Mouse (Mus musculus) CH12.LX (cell line): ENCODE measurements at regions not wholly inside any gene's neighbourhood (a gene's known extent, or its start where the extent isn't known, plus 50 kb on each side); places are given as distances from the start of the nearest gene placed in this dataset.

Experiments
- DNase-seq: peaks from one replicate; pipeline ENCODE4 v3.0.0-alpha.2; 2013; ENCODE audit errors: extremely low read depth
- H3K27ac ChIP-seq: 2 replicates; pipeline ENCODE4 v1.5.1; 2012; ENCODE audit warnings: low read depth, mild to moderate bottlenecking, control low read depth, moderate library complexity; ENCODE audit not compliant: insufficient read depth
- H3K27me3 ChIP-seq: replicated peaks from 2 replicates; pipeline ENCODE3; 2012; ENCODE audit warnings: inconsistent platforms
- H3K36me3 ChIP-seq, 2 experiments: replicated peaks in 1 of 2; 2 replicates each; pipeline versions ENCODE3 to v1.6.1; 2012; ENCODE audit warnings: inconsistent platforms in 1 of 2, low read length in 1 of 2, mild to moderate bottlenecking in 1 of 2, mixed read lengths in 1 of 2, moderate library complexity in 1 of 2; ENCODE audit not compliant: control insufficient read depth in 1 of 2, insufficient read depth in 1 of 2
- H3K4me1 ChIP-seq, 2 experiments: 2 replicates each; pipeline ENCODE4 v1.6.1; 2012; ENCODE audit warnings: inconsistent platforms in 1 of 2, moderate library complexity in 1 of 2; ENCODE audit not compliant: insufficient read depth in 2 of 2, control insufficient read depth in 1 of 2
- H3K4me2 ChIP-seq: 2 replicates; pipeline ENCODE4 v1.6.1; 2012; ENCODE audit warnings: low read depth, mild to moderate bottlenecking, control low read depth; ENCODE audit not compliant: poor library complexity, insufficient read depth, severe bottlenecking
- H3K4me3 ChIP-seq, 3 experiments: fragments of 150-350 bp in 1 of 3; sonication (generic) in 1 of 3; replicated peaks in 1 of 3; 2 replicates each; pipeline versions ENCODE3 to v1.5.1; 2011 to 2012; ENCODE audit warnings: low read depth in 2 of 3, low read length in 2 of 3, mild to moderate bottlenecking in 2 of 3, moderate library complexity in 2 of 3, control low read depth in 1 of 3, improper control_type of control experiment in 1 of 3, inconsistent platforms in 1 of 3, mixed read lengths in 1 of 3; ENCODE audit not compliant: poor library complexity in 1 of 3
- H3K79me2 ChIP-seq: replicated peaks from 2 replicates; pipeline ENCODE4 v1.6.1; 2012; ENCODE audit warnings: mild to moderate bottlenecking, moderate library complexity; ENCODE audit not compliant: control insufficient read depth, poor library complexity, insufficient read depth, severe bottlenecking; ENCODE audit errors: extremely low read depth
- H3K9ac ChIP-seq: 2 replicates; pipeline ENCODE4 v1.6.1; 2012; ENCODE audit warnings: low read depth, mild to moderate bottlenecking, control low read depth, moderate library complexity; ENCODE audit not compliant: insufficient read depth
- H3K9me3 ChIP-seq: replicated peaks from 2 replicates; pipeline ENCODE3; 2012; ENCODE audit warnings: low read length, inconsistent platforms, mixed read lengths
- BHLHE40 ChIP-seq: IDR thresholded peaks from 2 replicates; pipeline ENCODE4 v1.6.1; 2011; ENCODE audit warnings: mild to moderate bottlenecking, low read depth, low read length, improper control_type of control experiment
- CHD1 ChIP-seq: IDR thresholded peaks from 2 replicates; pipeline ENCODE4 v1.6.1; 2012; ENCODE audit warnings: low read depth, low read length, improper control_type of control experiment, inconsistent platforms
- CHD2 ChIP-seq: IDR thresholded peaks from 2 replicates; pipeline ENCODE4 v1.6.1; 2011; ENCODE audit warnings: low read length, improper control_type of control experiment
- E2F4 ChIP-seq: IDR thresholded peaks from 2 replicates; pipeline ENCODE4 v1.6.1; 2011; ENCODE audit warnings: low read depth, low read length, improper control_type of control experiment; ENCODE audit not compliant: insufficient replicate concordance
- ELF1 ChIP-seq: IDR thresholded peaks from 2 replicates; pipeline ENCODE4 v1.6.1; 2014; ENCODE audit warnings: low read depth, mild to moderate bottlenecking, inconsistent platforms, low read length, improper control_type of control experiment
- EP300 ChIP-seq: IDR thresholded peaks from 2 replicates; pipeline ENCODE4 v1.6.1; 2011; ENCODE audit warnings: low read length, improper control_type of control experiment
- ETS1 ChIP-seq: conservative IDR thresholded peaks from 2 replicates; pipeline ENCODE4 v1.6.1; 2012; ENCODE audit warnings: low read depth, mild to moderate bottlenecking, inconsistent platforms, low read length, improper control_type of control experiment, moderate library complexity
- GABPA ChIP-seq: IDR thresholded peaks from 2 replicates; pipeline ENCODE4 v1.6.1; 2012; ENCODE audit warnings: low read depth, low read length, improper control_type of control experiment, inconsistent platforms; ENCODE audit not compliant: insufficient replicate concordance
- HCFC1 ChIP-seq: IDR thresholded peaks from 2 replicates; pipeline ENCODE4 v1.6.1; 2012; ENCODE audit warnings: low read depth, mild to moderate bottlenecking, inconsistent platforms, low read length, improper control_type of control experiment
- JUN ChIP-seq: IDR thresholded peaks from 2 replicates; pipeline ENCODE4 v1.6.1; 2011; ENCODE audit warnings: low read depth, mild to moderate bottlenecking, low read length, improper control_type of control experiment, moderate library complexity; ENCODE audit not compliant: insufficient read depth
- MAX ChIP-seq: IDR thresholded peaks from 2 replicates; pipeline ENCODE4 v1.6.1; 2011; ENCODE audit warnings: low read length, improper control_type of control experiment
- MAZ ChIP-seq: IDR thresholded peaks from 2 replicates; pipeline ENCODE4 v1.6.1; 2012; ENCODE audit warnings: low read depth, mild to moderate bottlenecking, inconsistent platforms, low read length, improper control_type of control experiment, moderate library complexity
- MEF2A ChIP-seq: IDR thresholded peaks from 2 replicates; pipeline ENCODE4 v1.6.1; 2014; ENCODE audit warnings: low read depth, mild to moderate bottlenecking, inconsistent platforms, low read length, improper control_type of control experiment, borderline replicate concordance
- MXI1 ChIP-seq: IDR thresholded peaks from 2 replicates; pipeline ENCODE4 v1.6.1; 2011; ENCODE audit warnings: mild to moderate bottlenecking, low read depth, low read length, improper control_type of control experiment
- PAX5 ChIP-seq: IDR thresholded peaks from 2 replicates; pipeline ENCODE4 v1.6.1; 2012; ENCODE audit warnings: low read length, inconsistent platforms, mixed read lengths
- POLR2AphosphoS2 ChIP-seq: IDR thresholded peaks from 2 replicates; pipeline ENCODE4 v1.6.1; 2011; ENCODE audit warnings: low read depth, low read length, improper control_type of control experiment
- TBP ChIP-seq: conservative IDR thresholded peaks from 2 replicates; pipeline ENCODE4 v1.6.1; 2011; ENCODE audit warnings: low read depth, low read length, improper control_type of control experiment
- TCF12 ChIP-seq: IDR thresholded peaks from 2 replicates; pipeline ENCODE4 v1.6.1; 2014; ENCODE audit warnings: low read depth, mild to moderate bottlenecking, inconsistent platforms, low read length, improper control_type of control experiment
- USF1 ChIP-seq: IDR thresholded peaks from 2 replicates; pipeline ENCODE4 v1.6.1; 2014; ENCODE audit warnings: low read depth, mild to moderate bottlenecking, inconsistent platforms, low read length, improper control_type of control experiment
- ZC3H11A ChIP-seq: IDR thresholded peaks from 2 replicates; pipeline ENCODE4 v1.6.1; 2012; ENCODE audit warnings: low read depth, mild to moderate bottlenecking, inconsistent platforms, low read length, improper control_type of control experiment
- dilution Hi-C: fragments of 300-500 bp; cut with MboI; formaldehyde crosslinking; loops from 2 replicates; pipeline ENCODE4 v1.14.3; 2020; ENCODE audit warnings: low sequenced_read_pairs; ENCODE audit not compliant: extremely low pct_unique_long_range_greater_than_20kb, extremely low pct_ligation_motif_present
- in situ Hi-C: fragments of 300-500 bp; cut with MboI; formaldehyde crosslinking; loops from 3 replicates; pipeline ENCODE4 v1.14.3; 2019; ENCODE audit warnings: low sequenced_read_pairs, low pct_ligation_motif_present, low pct_unique_long_range_greater_than_20kb, mixed read lengths

DNA sequence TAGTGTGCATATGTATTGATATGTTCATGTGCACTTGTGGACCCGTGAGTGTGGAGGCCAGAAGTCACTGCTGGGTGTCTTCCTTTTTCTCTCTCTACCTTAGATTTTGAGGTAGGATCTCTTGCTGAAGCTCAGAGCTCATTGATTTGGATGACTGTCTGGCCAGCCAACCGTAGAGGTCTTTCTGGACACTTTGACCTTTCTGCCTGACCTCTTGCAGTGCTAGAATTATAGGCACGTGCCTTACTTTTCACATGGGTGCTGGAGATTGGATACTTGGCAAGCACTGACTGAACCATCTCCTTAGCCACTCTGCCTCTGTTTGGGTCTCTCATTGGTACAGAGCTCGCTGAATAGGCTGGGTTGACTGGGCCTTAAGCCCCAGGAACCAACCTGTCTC lies 151.3 kb downstream of the Slc30a10 start:
- TF ChIP-seq BHLHE40 (no peak), E2F4 (no peak), GABPA (no peak), PAX5 (no peak), ETS1 (no peak), MEF2A (no peak), USF1 (no peak)
- TF ChIP-seq, all 38 proteins: peak for 0
- H3K27me3 ChIP-seq, result no peaks in the 10 kb centered on the region
- H3K27ac ChIP-seq, result no peak overlapping the region
- dilution Hi-C loops (no loop called here), in situ Hi-C loops (no loop called here)
- peaks cover 11% of the 10 kb centered on the region for H3K9me3 ChIP-seq
- H3K36me3 ChIP-seq, result no peaks in the 10 kb centered on the region
- no peaks in the 10 kb centered on the region for H3K4me1 ChIP-seq
- H3K4me3 ChIP-seq, result no peak overlapping the region
- DNase-seq, result no peak
- no peak overlapping the region for H3K9ac ChIP-seq
- no peaks in the 10 kb centered on the region for H3K79me2 ChIP-seq
- H3K4me2 ChIP-seq, result no peak overlapping the region

- no peak overlapping the region for H3K27ac ChIP-seq
- H3K4me3 ChIP-seq, result no peak overlapping the region
- no peak for DNase-seq
- no peaks in the 10 kb centered on the region for H3K79me2 ChIP-seq
- dilution Hi-C loops, result no loop called here
- H3K9ac ChIP-seq, result no peak overlapping the region
- H3K36me3 ChIP-seq, result no peaks in the 10 kb centered on the region
- no peaks in the 10 kb centered on the region for H3K4me1 ChIP-seq
- in situ Hi-C loops, result no loop called here
- no peak overlapping the region for H3K4me2 ChIP-seq
- TF ChIP-seq CHD1 (no peak), BHLHE40 (no peak), MAZ (no peak), MXI1 (no peak), TCF12 (no peak), TBP (no peak), JUN (no peak), ELF1 (no peak), MAX (no peak), HCFC1 (no peak), CHD2 (no peak), ZC3H11A (no peak), EP300 (no peak), ETS1 (no peak), POLR2AphosphoS2 (no peak)
- H3K9me3 ChIP-seq, result peaks cover 13% of the 10 kb centered on the region
- H3K27me3 ChIP-seq, result no peaks in the 10 kb centered on the region
Observed at GRCm38 (mm10) chr1:185607611-185608010, 153.0 kb downstream of the Slc30a10 start.
